ENCODE assay signal across 24 mouse cellular contexts in genomic region chr15:83487477-83488115, GRCm38 (mm10). TPM values are rescaled to one million over a fixed set of nuclear protein-coding genes. Genes with fewer than 3 reads are reported as not detected.
DNase-seq lines count a peak whose midpoint lies in the region; ATAC-seq and TF ChIP-seq lines count a peak whose summit lies in the region.
"Had no signal": no experiment of that assay in that cellular context is flagged by ENCODE, and none has a peak within 500 bp of the region (broad histone marks: within the 10 kb centered on the region; RNA-seq: fewer than 3 reads in every experiment).

No protein-coding gene starts in this region.

- peak; percentile 83 for ATAC-seq in heart, postnatal 0 days (ENCODE audit: insufficient read depth, low read depth)
- no peak for ATAC-seq in inflammation-experienced regulatory T-cells, adult 6 months
- ATAC-seq: activated CD4-positive, CD25-positive, alpha-beta regulatory T cell, adult 4 months; forebrain, embryonic 16.5 days had no signal

- H3K4me1 ChIP-seq in heart, postnatal 0 days (ENCODE audit: control insufficient read depth, insufficient read depth), result 0 out of 2 replicates have a peak, but pooled peaks cover 6% of the 10 kb centered on the region
- H3K4me1 ChIP-seq: hindbrain, embryonic 15.5 days; midbrain, embryonic 10.5 days; stomach, embryonic 15.5 days had no signal

- TF ChIP-seq EP300 in heart, postnatal 0 days (IDR thresholded peaks at IDR 0.05; ENCODE audit: low read depth), result no peak

- peaks cover 5% of the 10 kb centered on the region; the same call in 1 of the 2 replicates for H3K36me3 ChIP-seq in heart, postnatal 0 days (replicated peaks; ENCODE audit: control insufficient read depth, insufficient read depth, low read length)
- H3K36me3 ChIP-seq: stomach, embryonic 15.5 days had no signal

- H3K27ac ChIP-seq in heart, postnatal 0 days (ENCODE audit: low read depth), result peak overlapping the region; percentile 71
- H3K27ac ChIP-seq: hindbrain, embryonic 15.5 days; midbrain, embryonic 10.5 days; stomach, embryonic 15.5 days had no signal

- H3K27me3 ChIP-seq in heart, postnatal 0 days (ENCODE audit: control insufficient read depth, insufficient read depth, low read length), result no peaks in the 10 kb centered on the region
- H3K27me3 ChIP-seq: hindbrain, embryonic 15.5 days; stomach, embryonic 15.5 days had no signal

- TF ChIP-seq CTCF in heart, postnatal 0 days (IDR thresholded peaks at IDR 0.05; ENCODE audit: low read depth), result peak; percentile 34

- no peak overlapping the region for H3K4me3 ChIP-seq in heart, postnatal 0 days (ENCODE audit: low read depth, low read length)
- H3K4me3 ChIP-seq: hindbrain, embryonic 15.5 days; midbrain, embryonic 10.5 days; stomach, embryonic 15.5 days had no signal

- H3K9me3 ChIP-seq in heart, postnatal 0 days (replicated peaks; ENCODE audit: control insufficient read depth, low read length), result no peaks in the 10 kb centered on the region
- H3K9me3 ChIP-seq: hindbrain, embryonic 15.5 days; midbrain, embryonic 10.5 days; stomach, embryonic 15.5 days had no signal

- WGBS in heart, postnatal 0 days, result 34% methylated on average over 9 of the region's 9 CpGs

- no peak overlapping the region for H3K9ac ChIP-seq in heart, postnatal 0 days (replicated peaks; ENCODE audit: low read depth, low read length)
- H3K9ac ChIP-seq: hindbrain, embryonic 15.5 days; lung, embryonic 14.5 days; stomach, embryonic 15.5 days had no signal

- DNase-seq in frontal cortex, postnatal 36 days (ENCODE audit: low spot score in 2 of 2), result peak; percentile 21 to 31
- no peak for DNase-seq in frontal cortex, postnatal 10 days (ENCODE audit: low spot score in 2 of 2)
- DNase-seq in layer of hippocampus, adult 9-11 months, result peak; percentile 19
- no peak for DNase-seq in layer of hippocampus, postnatal 14 days (ENCODE audit: low spot score in 2 of 2)
- peak; percentile 45 to 47 for DNase-seq in heart, adult 9 months (ENCODE audit: low spot score in 2 of 2)
- peak; percentile 74 for DNase-seq in heart, postnatal 0 days (ENCODE audit: low spot score)
- DNase-seq in thymus, postnatal 25 days, result no peak
- DNase-seq: adrenal gland, postnatal 25 days; cerebellum, postnatal 14 days; gastrocnemius, postnatal 36 days; kidney, adult 8-10 months; kidney, postnatal 4 days; liver; lung, embryonic 14.5 days; spleen, adult 18-20 months; thymus, postnatal 36 days had no signal

- no peak overlapping the region for H3K4me2 ChIP-seq in heart, postnatal 0 days (ENCODE audit: low read depth, low read length)
- H3K4me2 ChIP-seq: hindbrain, embryonic 15.5 days; lung, embryonic 14.5 days; stomach, embryonic 15.5 days had no signal

RNA-seq across cellular contexts. Expression of gene Ttll1, which starts 23.1 kb away (rescaled TPM):
- total RNA-seq in layer of hippocampus, postnatal 14 days (2021), result 10 to 100 TPM; 37.8 to 39.2 TPM
- 5.8 and 10.7 TPM in 2 replicates for total RNA-seq in heart, postnatal 0 days (2014; rRNA removed; ENCODE audit: low replicate concordance)
- 23.2 and 25.7 TPM in 2 replicates for polyA plus RNA-seq in heart, postnatal 0 days (2015; fragmentation: Nextera tagmentation; extraction: Ambion mirVana)
- polyA plus RNA-seq in inflammation-experienced regulatory T-cells, adult 6 months (2017; shearing (Covaris generic)), result 10 to 100 TPM in 1 of 3 experiments, 1 to 10 TPM in 2; 6.8 to 11.7 (median 9.6) TPM

RNA-seq across cellular contexts. Expression of gene Pacsin2, which starts 23.2 kb away (rescaled TPM):
- 10 to 100 TPM; 50.2 to 55.7 TPM for total RNA-seq in layer of hippocampus, postnatal 14 days (2021)
- total RNA-seq in heart, postnatal 0 days (2014; rRNA removed; ENCODE audit: low replicate concordance), result 65.0 and 78.0 TPM in 2 replicates
- polyA plus RNA-seq in heart, postnatal 0 days (2015; fragmentation: Nextera tagmentation; extraction: Ambion mirVana), result 53.0 and 63.3 TPM in 2 replicates
- polyA plus RNA-seq in inflammation-experienced regulatory T-cells, adult 6 months (2017; shearing (Covaris generic)), result 10 to 100 TPM; 17.1 to 34.5 (median 22.0) TPM

RNA-seq across cellular contexts. Expression of gene Bik, which starts 39.1 kb away (rescaled TPM):
- total RNA-seq in layer of hippocampus, postnatal 14 days (2021), result under 1 TPM in 1 of 2 experiments, not detected in 1; 0.37 TPM
- 25.8 and 49.6 TPM in 2 replicates for total RNA-seq in heart, postnatal 0 days (2014; rRNA removed; ENCODE audit: low replicate concordance)
- 33.8 and 37.7 TPM in 2 replicates for polyA plus RNA-seq in heart, postnatal 0 days (2015; fragmentation: Nextera tagmentation; extraction: Ambion mirVana)
- polyA plus RNA-seq in inflammation-experienced regulatory T-cells, adult 6 months (2017; shearing (Covaris generic)), result 1 to 10 TPM; 2.7 to 3.6 (median 3.4) TPM
- total RNA-seq: left cerebral cortex, postnatal 14 days; monocyte, adult 5-6 weeks had no signal

Comparison
In these comparisons a context has a peak if more than half of its experiments do, and no peak if none do; other contexts are left out.
1. DNase-seq: peak in frontal cortex, postnatal 36 days (2 of 2), layer of hippocampus, adult 9-11 months (single experiment), heart, adult 9 months (2 of 2) and heart, postnatal 0 days (single experiment); none in frontal cortex, postnatal 10 days (0 of 2), layer of hippocampus, postnatal 14 days (0 of 2) and thymus, postnatal 25 days (single experiment).
2. RNA of gene Bik, which starts 39.1 kb away (total RNA-seq): 25.8 to 49.6 TPM in heart, postnatal 0 days; 0.37 TPM in layer of hippocampus, postnatal 14 days; every median in the first group is over 10 times any median in the second.